Mouse (Mus musculus) neural tube, embryonic 13.5 days (tissue): ENCODE results near the gene Gm2a. TPM values are rescaled to one million over a fixed set of nuclear protein-coding genes. Genes with fewer than 3 reads are reported as not detected.
"Not testable (repeated sequence)": the region's sequence is repeated elsewhere in the genome, so short reads cannot be mapped to it uniquely, and the experiment has no call there.

Experiments
- ATAC-seq: fragments of 200-750 bp; cut with Nextera tagmentation; 2 replicates; pipeline ENCODE4 v1.8.0; 2017; ENCODE audit warnings: low read depth, mild to moderate bottlenecking, moderate TSS enrichment, moderate library complexity
- H3K27ac ChIP-seq: fragments of 300-500 bp; sonication (generic); replicated peaks from 2 replicates; pipeline ENCODE4 v1.5.1; 2015; ENCODE audit warnings: moderate library complexity, mild to moderate bottlenecking, inconsistent platforms
- H3K27me3 ChIP-seq: fragments of 300-500 bp; sonication (generic); 2 replicates; pipeline ENCODE4 v1.6.1; 2015; ENCODE audit warnings: mild to moderate bottlenecking, inconsistent platforms
- H3K36me3 ChIP-seq: fragments of 300-500 bp; sonication (generic); 2 replicates; pipeline ENCODE4 v1.6.1; 2015; ENCODE audit warnings: mild to moderate bottlenecking, inconsistent platforms
- H3K4me1 ChIP-seq: fragments of 300-500 bp; sonication (generic); replicated peaks from 2 replicates; pipeline ENCODE4 v1.6.1; 2015; ENCODE audit warnings: inconsistent platforms
- H3K4me2 ChIP-seq: fragments of 300-500 bp; sonication (generic); 2 replicates; pipeline ENCODE4 v1.6.1; 2015; ENCODE audit warnings: inconsistent platforms, mild to moderate bottlenecking, moderate library complexity
- H3K4me3 ChIP-seq: fragments of 300-500 bp; sonication (generic); 2 replicates; pipeline ENCODE4 v1.5.1; 2015; ENCODE audit warnings: mild to moderate bottlenecking, inconsistent platforms
- H3K9ac ChIP-seq: fragments of 300-500 bp; sonication (generic); 2 replicates; pipeline ENCODE4 v1.6.1; 2015; ENCODE audit warnings: moderate library complexity, mild to moderate bottlenecking, inconsistent platforms
- H3K9me3 ChIP-seq: fragments of 300-500 bp; sonication (generic); 2 replicates; pipeline ENCODE4 v1.6.1; 2016; ENCODE audit warnings: inconsistent platforms
- WGBS: fragments of 180-500 bp; shearing (Covaris S2); methylation state at CpG from one replicate; pipeline ENCODE4 v1.1.7; 2015; 5-methylcytosine and 5-hydroxymethylcytosine counted together
- polyA plus RNA-seq: library from polyadenylated mRNA; unstranded; fragments of >200 nt; fragmentation: Nextera tagmentation; extraction: Ambion mirVana; gene quantifications from 2 replicates; pipeline ENCODE4 v1.2.1, GENCODE M21; 2015

Gene Gm2a
- polyA plus RNA-seq, 1 experiment from 2014 or later: 20.3 TPM

DNA sequence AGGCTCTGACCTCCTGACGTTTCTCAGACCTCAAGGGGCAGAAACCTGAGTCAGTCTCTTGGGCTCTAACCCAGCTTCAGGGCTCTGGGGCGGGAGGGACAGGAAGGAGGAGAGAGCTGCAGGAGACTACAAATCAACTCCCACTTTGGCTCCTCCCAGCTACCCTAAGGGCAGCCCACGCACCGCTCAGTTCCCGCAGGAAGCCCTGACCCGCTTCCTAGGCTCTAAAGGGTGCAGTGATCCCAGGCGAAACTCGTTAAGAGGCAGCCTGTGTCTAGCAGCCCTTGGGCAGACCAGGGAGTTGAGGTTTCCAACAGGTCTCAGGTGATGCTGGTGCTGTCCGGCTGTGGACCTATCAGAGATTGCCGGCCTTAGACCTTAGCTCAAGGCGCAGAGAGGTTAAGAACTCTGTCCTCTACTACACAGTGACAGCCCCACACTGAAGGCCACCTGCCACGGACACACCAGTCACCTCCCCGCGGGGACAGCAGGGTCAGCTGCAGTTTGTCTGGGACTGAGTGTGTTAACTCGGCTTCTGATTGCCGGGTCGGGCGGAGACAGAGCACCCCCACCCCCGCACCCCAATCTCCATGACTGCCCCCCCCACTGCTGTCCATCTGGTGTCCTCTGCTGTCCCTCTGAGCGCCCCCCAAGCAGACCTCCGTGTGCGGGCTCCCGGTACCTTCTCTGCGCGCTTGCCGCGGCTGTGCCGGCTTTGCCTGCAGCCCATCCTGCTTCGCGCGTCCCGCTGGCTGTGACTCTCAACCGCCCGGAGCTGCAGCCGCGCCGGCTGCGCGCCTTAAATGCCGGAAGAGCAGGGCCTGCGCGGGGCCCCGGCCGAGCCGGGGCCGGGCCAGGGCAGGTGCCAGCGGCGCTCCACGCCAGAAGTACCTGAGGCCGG lies 20.3 kb upstream of the Gm2a start, which contains the start of gene Ccdc69:
Gene Ccdc69, minus strand, starts transcription at position 801 of the 901 bp plus-strand sequence.
- no peaks in the 10 kb centered on the region for H3K9me3 ChIP-seq
- H3K9ac ChIP-seq: peak within 1 kb of the TSS; percentile 65
- ATAC-seq: peak; percentile 71
- H3K27me3 ChIP-seq: peaks cover 30% of the 10 kb centered on the region
- under 1% methylated on average over 50 of the region's 50 CpGs for WGBS
- no peaks in the 10 kb centered on the region for H3K36me3 ChIP-seq
- no peak within 1 kb of the TSS for H3K27ac ChIP-seq
- H3K4me1 ChIP-seq: peaks cover 16% of the 10 kb centered on the region
- H3K4me3 ChIP-seq: peak within 1 kb of the TSS; percentile 44
- peak within 1 kb of the TSS; percentile 78 for H3K4me2 ChIP-seq

- 50% methylated on average over 3 of the region's 3 CpGs for WGBS
- peaks cover 30% of the 10 kb centered on the region for H3K27me3 ChIP-seq
- no peak for ATAC-seq
- peak overlapping the region; percentile 78 for H3K4me2 ChIP-seq
- no peaks in the 10 kb centered on the region for H3K36me3 ChIP-seq
- no peak overlapping the region; the same call in 1 of the 2 replicates for H3K9ac ChIP-seq
- peaks cover 16% of the 10 kb centered on the region for H3K4me1 ChIP-seq
- no peak overlapping the region for H3K27ac ChIP-seq
- H3K4me3 ChIP-seq: peak overlapping the region; percentile 44; the same call in 1 of the 2 replicates
- no peaks in the 10 kb centered on the region for H3K9me3 ChIP-seq
Measured at GRCm38 (mm10) chr11:55078502-55078901, 19.4 kb upstream of the Gm2a start.

GRCm38 (mm10) chr11:55079180-55079579 lies 18.7 kb upstream of the Gm2a start:
- WGBS: 53% methylated on average over 4 of the region's 4 CpGs
- Histone ChIP-seq H3K9me3 (no peaks in the 10 kb centered on the region), H3K27ac (no peak overlapping the region), H3K4me2 (no peak overlapping the region), H3K4me3 (no peak overlapping the region), H3K9ac (no peak overlapping the region), H3K27me3 (peaks cover 30% of the 10 kb centered on the region), H3K36me3 (no peaks in the 10 kb centered on the region), H3K4me1 (peaks cover 16% of the 10 kb centered on the region)
- no peak for ATAC-seq

DNA sequence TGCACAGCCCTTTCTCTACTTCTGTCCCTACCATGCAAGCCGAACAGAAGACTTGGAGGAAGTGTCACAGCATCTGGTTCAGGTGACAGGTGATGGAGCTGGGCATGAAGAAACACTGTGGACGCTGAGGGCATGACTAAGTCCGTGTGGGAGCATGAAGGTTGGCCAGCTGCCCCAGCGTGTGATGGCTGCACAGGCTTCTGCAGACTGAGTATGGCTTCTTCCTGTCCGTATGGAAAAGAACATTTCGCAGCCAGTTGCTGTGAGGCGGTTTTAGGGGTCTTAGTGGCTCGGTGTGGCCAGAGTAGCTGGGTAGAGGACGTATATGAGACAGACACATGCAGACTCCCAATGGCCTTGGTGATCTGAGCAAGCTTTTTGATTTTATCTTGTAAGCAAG lies 16.7 kb upstream of the Gm2a start:
- ATAC-seq: no peak
- no peak overlapping the region for H3K9ac ChIP-seq
- H3K4me1 ChIP-seq: peaks cover 16% of the 10 kb centered on the region
- H3K9me3 ChIP-seq: no peaks in the 10 kb centered on the region
- no peak overlapping the region for H3K4me2 ChIP-seq
- H3K27ac ChIP-seq: no peak overlapping the region
- no peak overlapping the region for H3K4me3 ChIP-seq
- H3K36me3 ChIP-seq: no peaks in the 10 kb centered on the region
- H3K27me3 ChIP-seq: peaks cover 28% of the 10 kb centered on the region
- 91% methylated on average over 9 of the region's 9 CpGs for WGBS

DNA sequence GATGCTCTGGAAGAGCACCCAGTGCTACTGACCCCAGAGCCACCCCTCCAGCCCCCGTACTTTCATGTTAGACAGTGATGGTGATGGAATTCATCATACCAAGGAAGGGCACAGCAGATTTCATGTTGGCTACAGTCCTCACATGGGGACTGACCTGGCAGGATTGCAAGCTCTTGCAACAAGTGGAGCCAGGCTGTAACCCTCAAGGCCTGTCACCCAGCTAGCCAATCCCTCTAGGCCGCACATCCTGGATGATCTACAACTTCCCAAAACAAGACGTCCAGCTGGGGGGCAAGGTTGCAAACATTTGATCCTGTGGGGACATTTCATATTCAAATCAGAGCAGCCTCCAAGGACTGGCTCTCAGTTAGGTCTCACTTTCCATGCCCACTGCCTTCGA lies 13.3 kb upstream of the Gm2a start:
- Histone ChIP-seq H3K9ac (no peak overlapping the region), H3K4me2 (no peak overlapping the region), H3K9me3 (no peaks in the 10 kb centered on the region), H3K27ac (no peak overlapping the region), H3K27me3 (no peaks in the 10 kb centered on the region), H3K4me1 (no peaks in the 10 kb centered on the region), H3K4me3 (no peak overlapping the region), H3K36me3 (no peaks in the 10 kb centered on the region)
- ATAC-seq: no peak
- WGBS: 69% methylated on average over 4 of the region's 4 CpGs

DNA sequence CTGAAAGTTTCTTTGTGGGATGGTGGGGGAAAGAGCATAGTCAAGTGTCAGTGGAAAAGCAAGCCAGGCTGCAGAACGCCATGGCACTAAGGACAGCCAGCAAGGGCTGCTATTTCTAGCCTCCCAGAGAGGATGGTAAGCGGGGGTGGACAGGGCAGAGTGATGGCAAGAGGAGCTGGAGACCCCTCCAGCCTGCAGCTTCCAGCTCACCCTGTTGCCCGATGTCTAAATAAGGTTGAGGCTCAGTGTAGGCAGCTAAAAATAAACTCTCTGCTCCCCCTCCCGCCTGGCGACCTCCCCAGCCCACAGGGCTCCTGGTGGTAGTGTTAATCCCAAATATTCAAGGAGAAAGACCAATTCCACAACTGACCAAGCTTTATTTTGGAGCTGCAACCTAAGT lies 12.5 kb upstream of the Gm2a start:
- 63% methylated on average over 5 of the region's 5 CpGs for WGBS
- ATAC-seq: no peak
- H3K36me3 ChIP-seq: no peaks in the 10 kb centered on the region
- no peak overlapping the region for H3K4me3 ChIP-seq
- H3K9ac ChIP-seq: no peak overlapping the region
- H3K27ac ChIP-seq: no peak overlapping the region
- no peaks in the 10 kb centered on the region for H3K27me3 ChIP-seq
- H3K4me1 ChIP-seq: no peaks in the 10 kb centered on the region
- no peaks in the 10 kb centered on the region for H3K9me3 ChIP-seq
- no peak overlapping the region for H3K4me2 ChIP-seq

DNA sequence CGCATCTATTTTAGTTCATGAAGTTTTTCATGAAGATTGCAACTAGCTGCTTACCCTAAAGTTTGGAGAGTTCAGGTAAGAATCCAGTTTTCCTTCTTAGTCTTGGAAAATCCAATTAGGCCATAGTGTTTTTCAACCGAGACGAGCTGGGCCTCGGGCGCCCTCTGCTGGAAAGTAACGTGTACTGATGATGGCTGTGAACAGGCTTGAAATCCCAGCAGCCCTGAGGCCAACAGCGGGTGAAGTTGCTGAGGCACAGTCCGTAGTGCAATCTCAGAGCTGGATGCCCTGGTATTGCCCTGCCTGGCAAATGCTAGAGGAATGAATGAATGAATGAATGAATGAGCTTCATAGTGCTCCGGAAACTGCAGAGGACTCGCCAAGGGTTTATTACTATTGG lies 10.9 kb upstream of the Gm2a start:
- no peaks in the 10 kb centered on the region for H3K27me3 ChIP-seq
- no peak overlapping the region for H3K4me2 ChIP-seq
- WGBS: 5% methylated on average over 10 of the region's 10 CpGs
- H3K4me3 ChIP-seq: no peak overlapping the region
- H3K9ac ChIP-seq: no peak overlapping the region
- no peaks in the 10 kb centered on the region for H3K4me1 ChIP-seq
- 0 out of 2 replicates have a peak, but pooled peaks have one; percentile 40 for ATAC-seq
- no peaks in the 10 kb centered on the region for H3K9me3 ChIP-seq
- H3K27ac ChIP-seq: no peak overlapping the region
- H3K36me3 ChIP-seq: no peaks in the 10 kb centered on the region

GRCm38 (mm10) chr11:55089892-55090291 lies 8.0 kb upstream of the Gm2a start:
- no peak overlapping the region for H3K4me3 ChIP-seq
- H3K9me3 ChIP-seq: no peaks in the 10 kb centered on the region
- H3K36me3 ChIP-seq: no peaks in the 10 kb centered on the region
- no peak overlapping the region for H3K9ac ChIP-seq
- ATAC-seq: no peak
- no peaks in the 10 kb centered on the region for H3K27me3 ChIP-seq
- 86% methylated on average over 2 of the region's 2 CpGs for WGBS
- H3K27ac ChIP-seq: no peak overlapping the region
- H3K4me1 ChIP-seq: no peaks in the 10 kb centered on the region
- no peak overlapping the region for H3K4me2 ChIP-seq

DNA sequence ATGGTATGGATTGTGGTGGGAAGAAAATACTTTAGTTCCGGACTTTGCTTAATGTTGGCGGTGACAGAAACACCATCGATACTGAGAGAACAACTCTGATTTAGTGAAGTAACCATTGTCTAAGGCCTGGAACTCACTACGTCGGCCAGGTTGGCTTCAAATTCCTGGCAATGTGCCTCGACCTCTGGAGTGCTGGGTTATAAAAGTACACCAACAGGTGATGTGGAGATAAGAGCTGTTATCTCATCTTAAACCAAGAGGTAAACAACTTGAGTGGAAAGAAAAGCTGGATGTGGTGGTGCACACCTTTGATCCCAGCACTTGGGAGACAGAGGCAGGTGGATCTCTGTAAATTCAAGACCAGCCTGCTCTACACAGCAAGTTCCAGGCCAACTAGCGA lies 4.8 kb upstream of the Gm2a start:
- Histone ChIP-seq H3K4me3 (no peak overlapping the region), H3K27ac (no peak overlapping the region), H3K36me3 (no peaks in the 10 kb centered on the region), H3K4me2 (no peak overlapping the region), H3K4me1 (peaks cover 9% of the 10 kb centered on the region), H3K27me3 (no peaks in the 10 kb centered on the region), H3K9ac (no peak overlapping the region), H3K9me3 (no peaks in the 10 kb centered on the region)
- 88% methylated on average over 7 of the region's 7 CpGs for WGBS
- ATAC-seq: no peak

GRCm38 (mm10) chr11:55096296-55096695 lies 1.6 kb upstream of the Gm2a start:
- peaks cover 22% of the 10 kb centered on the region for H3K4me1 ChIP-seq
- H3K27me3 ChIP-seq, H3K4me2 ChIP-seq, H3K9me3 ChIP-seq, ATAC-seq, H3K36me3 ChIP-seq, H3K9ac ChIP-seq, H3K4me3 ChIP-seq, H3K27ac ChIP-seq: not testable (repeated sequence)
- 87% methylated on average over 4 of the region's 4 CpGs for WGBS

DNA sequence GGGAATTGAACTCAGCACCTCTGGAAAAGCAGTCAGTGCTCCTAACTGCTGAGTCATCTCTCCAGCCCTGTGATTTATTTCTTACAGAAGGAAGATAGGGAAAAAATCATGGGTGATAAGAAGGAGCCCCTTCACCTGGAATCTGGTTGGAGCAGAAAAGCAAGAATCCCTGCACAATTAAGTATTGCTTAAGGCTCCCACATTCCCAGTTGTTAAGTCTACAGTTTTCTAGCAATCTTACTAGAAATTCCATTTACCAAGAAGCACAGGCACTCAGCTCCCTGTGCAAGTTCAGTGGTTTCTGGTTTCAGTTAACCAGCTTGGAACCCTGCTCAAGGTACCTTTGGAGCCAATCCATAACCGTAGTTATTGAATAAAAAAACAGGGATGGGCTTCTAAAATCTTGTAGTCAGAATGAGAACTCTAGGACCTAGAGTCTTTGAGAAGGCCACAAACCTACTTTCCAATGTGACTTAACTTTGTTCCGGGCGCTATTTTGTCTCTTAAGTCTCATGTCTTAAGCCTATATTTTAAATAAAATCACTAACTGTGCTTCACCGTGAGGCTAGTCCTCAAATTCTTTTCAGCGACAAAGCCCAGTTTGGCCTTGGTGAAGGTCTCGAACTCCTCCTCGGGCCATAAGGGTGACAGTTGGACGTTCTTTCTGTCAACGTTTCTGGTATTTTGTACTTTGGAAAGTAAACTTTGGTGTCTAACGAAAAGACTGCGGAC lies 1.0 kb upstream of the Gm2a start:
- Histone ChIP-seq H3K9ac (peak overlapping the region; percentile 32; the same call in 1 of the 2 replicates), H3K4me1 (peaks cover 22% of the 10 kb centered on the region), H3K27me3 (no peaks in the 10 kb centered on the region), H3K4me2 (peak overlapping the region; percentile 67), H3K9me3 (no peaks in the 10 kb centered on the region), H3K27ac (0 out of 2 replicates have a peak overlapping the region, but pooled peaks have one; percentile 42), H3K36me3 (no peaks in the 10 kb centered on the region), H3K4me3 (peak overlapping the region; percentile 53)
- WGBS: 41% methylated on average over 11 of the region's 11 CpGs
- ATAC-seq: no peak
